Mouse (Mus musculus) T-cell, adult 2 months (primary cell): ENCODE measurements around the gene Sim2.

ENCODE experiments used
- DNase-seq: peaks from one replicate; pipeline ENCODE4 v3.0.0; 2022; ENCODE audit warnings: low spot score

Gene Sim2

GRCm38 (mm10) chr16:94084711-94085602 is at the start of gene Sim2:
Gene Sim2, plus strand, starts transcription at chr16:94084931.
- no peak for DNase-seq

- DNase-seq, result no peak
Observed at GRCm38 (mm10) chr16:94037280-94037679, 47.5 kb upstream of the Sim2 start.

GRCm38 (mm10) chr16:94038272-94038985 is 46.3 kb upstream of the Sim2 start:
- DNase-seq, result peak; percentile 53

GRCm38 (mm10) chr16:94038986-94039341 is 45.8 kb upstream of the Sim2 start:
- no peak for DNase-seq

- no peak for DNase-seq
Observed at GRCm38 (mm10) chr16:94040485-94040884, 44.2 kb upstream of the Sim2 start.

- no peak for DNase-seq
Observed at GRCm38 (mm10) chr16:94041065-94041712, 43.5 kb upstream of the Sim2 start.

GRCm38 (mm10) chr16:94043797-94044196 is 40.9 kb upstream of the Sim2 start:
- no peak for DNase-seq

GRCm38 (mm10) chr16:94044996-94045395 is 39.7 kb upstream of the Sim2 start:
- no peak for DNase-seq

GRCm38 (mm10) chr16:94050368-94050767 is 34.4 kb upstream of the Sim2 start:
- DNase-seq, result no peak

- DNase-seq, result no peak
Observed at GRCm38 (mm10) chr16:94055176-94055575, 29.6 kb upstream of the Sim2 start.

- DNase-seq, result no peak
Observed at GRCm38 (mm10) chr16:94055576-94055975, 29.2 kb upstream of the Sim2 start.

GRCm38 (mm10) chr16:94059820-94060219 is 24.9 kb upstream of the Sim2 start:
- DNase-seq, result no peak

- DNase-seq, result no peak
Observed at GRCm38 (mm10) chr16:94064211-94064610, 20.5 kb upstream of the Sim2 start.

GRCm38 (mm10) chr16:94065728-94066674 is 18.7 kb upstream of the Sim2 start:
- DNase-seq, result peak; percentile 54

GRCm38 (mm10) chr16:94066771-94067170 is 18.0 kb upstream of the Sim2 start:
- peak; percentile 46 for DNase-seq

GRCm38 (mm10) chr16:94067280-94067679 is 17.5 kb upstream of the Sim2 start:
- DNase-seq, result no peak

- no peak for DNase-seq
Observed at GRCm38 (mm10) chr16:94069061-94069460, 15.7 kb upstream of the Sim2 start.

GRCm38 (mm10) chr16:94070920-94071319 is 13.8 kb upstream of the Sim2 start:
- DNase-seq, result no peak

GRCm38 (mm10) chr16:94071468-94071867 is 13.3 kb upstream of the Sim2 start:
- no peak for DNase-seq

- DNase-seq, result no peak
Observed at GRCm38 (mm10) chr16:94075362-94076027, 9.2 kb upstream of the Sim2 start.
